Mouse (Mus musculus) ovary, adult 18-20 months (tissue): ENCODE data around the gene Pdgfa.

ENCODE experiments used
- DNase-seq: peaks from one replicate; pipeline ENCODE4 v3.0.0; 2022; ENCODE audit warnings: low spot score, mixed read lengths

The Pdgfa gene

DNA sequence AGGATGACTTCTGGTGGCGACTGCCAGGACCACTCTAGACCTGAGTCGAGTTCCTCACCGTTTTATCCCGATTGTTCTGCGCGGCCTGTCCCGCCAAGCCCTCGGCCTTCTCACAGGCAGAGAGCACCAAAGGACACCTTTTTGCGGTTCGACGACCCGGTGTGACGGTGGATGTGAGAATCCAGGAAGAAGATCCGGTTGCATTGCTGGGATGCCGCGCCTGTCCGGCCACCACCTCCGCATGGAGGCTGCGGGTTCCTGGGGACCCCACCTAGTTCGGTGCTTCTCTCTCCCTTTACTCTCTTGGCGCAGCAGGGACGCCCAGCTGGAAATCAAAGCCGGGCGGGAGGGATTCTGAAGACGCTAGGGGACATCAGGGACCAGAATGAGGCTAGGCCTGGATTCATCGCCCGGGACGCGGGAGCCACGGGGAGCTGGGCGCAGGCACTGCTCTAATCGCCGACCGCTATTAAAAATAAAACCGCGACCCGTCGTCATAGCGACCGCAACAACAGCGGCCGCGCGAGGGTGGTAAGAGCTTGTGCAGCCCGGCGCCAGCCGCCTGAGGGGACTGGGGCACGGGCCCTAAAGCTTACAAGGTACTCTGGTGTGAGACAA lies at the start of gene Pdgfa:
TSS of gene Pdgfa (minus strand) at position 200 of the 618 bp plus-strand sequence.
- peak; percentile 61 for DNase-seq

DNA sequence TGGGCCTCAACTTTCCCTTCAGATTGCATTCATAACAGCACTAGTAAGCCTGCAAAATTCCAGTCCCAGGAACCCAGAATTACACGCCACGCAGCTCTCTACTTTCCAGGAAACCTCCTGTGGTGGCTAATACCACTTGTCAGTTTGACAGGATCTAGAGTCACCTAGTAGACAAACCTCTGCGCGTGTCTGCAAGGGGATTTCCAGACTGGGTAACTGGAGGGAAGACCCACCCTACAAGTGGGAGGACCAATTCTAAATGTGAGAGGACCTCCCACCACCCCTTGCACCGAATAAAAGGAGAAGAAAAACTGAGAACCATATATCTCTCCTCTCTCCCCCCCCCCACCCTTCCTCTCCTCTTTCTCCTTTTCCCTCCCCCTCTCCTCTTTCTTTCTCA lies 49.5 kb upstream of the Pdgfa start:
- DNase-seq, result no peak

DNA sequence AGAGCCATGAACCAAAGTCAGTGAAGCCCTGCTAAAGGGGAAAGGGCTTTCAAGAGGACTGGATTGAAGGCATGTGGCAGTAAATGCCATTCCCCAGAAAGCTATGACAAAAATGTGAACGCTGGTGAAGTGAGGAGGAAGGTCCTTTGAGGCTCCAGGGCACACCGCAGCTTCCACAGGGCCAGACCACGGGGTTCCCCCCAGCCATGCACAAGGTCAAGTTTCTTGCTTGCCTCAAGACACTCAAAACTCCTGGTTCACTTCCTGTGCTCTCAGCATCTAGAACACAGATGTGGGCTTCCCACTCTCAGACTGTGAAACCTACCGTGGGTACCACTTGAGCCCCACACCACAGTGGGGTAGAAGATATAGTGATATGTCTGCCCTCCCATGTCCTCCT lies 46.4 kb upstream of the Pdgfa start:
- DNase-seq, result no peak

DNA sequence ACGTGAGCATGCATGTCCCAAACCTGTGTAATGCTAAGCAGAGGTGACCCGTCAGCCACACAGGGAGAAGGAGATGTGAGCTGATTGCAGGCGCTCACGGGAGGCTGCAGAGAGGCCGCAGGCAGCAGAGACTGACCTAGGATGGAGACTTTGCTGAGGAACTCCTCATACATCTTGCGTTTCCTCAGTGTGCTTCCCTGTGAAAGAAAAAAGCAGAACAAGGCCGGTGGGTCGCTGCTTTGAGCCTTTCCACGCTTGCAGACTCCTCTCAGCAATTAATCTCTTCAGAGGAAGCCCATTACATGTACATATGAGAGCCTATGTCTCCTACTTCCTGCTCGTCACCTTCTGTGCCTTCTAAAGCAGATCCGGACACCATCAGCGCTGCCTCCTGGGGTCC lies 45.1 kb upstream of the Pdgfa start:
- DNase-seq, result no peak

DNA sequence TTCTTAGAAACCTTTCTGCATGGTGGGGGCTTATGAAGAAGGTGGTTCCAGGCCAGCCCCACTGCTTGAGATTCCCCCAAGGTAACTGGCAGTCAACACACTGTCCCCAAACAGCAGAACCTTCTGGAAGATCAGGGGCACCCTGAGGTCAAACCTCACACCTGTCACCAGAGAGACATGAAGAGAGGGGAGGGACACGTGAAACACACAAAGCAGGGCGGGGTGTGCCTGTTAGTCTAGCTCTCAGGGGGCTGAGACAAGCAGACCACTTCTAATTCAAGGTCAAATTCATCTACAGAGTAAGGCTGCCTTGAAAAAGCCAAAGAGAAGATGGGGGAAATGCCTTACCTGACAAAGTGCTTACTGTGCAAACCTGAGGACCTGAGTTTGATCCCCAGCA lies 38.0 kb upstream of the Pdgfa start:
- DNase-seq, result no peak

DNA sequence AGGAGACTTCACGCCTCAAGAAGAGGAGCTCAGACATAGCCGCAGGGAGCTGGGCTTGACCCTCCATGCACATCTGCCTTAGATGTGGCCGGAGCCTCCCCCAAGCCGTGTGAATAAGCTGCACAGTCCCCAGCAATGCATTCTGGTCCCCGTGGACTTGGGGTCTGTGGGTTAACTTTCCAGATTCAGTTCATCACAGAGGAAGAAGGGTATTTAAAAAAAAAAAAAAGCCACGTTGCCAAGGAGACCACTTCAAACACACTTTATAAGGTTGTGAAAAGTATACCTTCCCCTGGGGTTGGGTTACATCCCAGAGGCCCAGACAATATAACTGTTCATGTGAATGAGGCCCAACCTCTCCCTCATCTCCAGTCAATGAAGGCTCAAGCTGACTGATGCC lies 37.6 kb upstream of the Pdgfa start:
- no peak for DNase-seq

DNA sequence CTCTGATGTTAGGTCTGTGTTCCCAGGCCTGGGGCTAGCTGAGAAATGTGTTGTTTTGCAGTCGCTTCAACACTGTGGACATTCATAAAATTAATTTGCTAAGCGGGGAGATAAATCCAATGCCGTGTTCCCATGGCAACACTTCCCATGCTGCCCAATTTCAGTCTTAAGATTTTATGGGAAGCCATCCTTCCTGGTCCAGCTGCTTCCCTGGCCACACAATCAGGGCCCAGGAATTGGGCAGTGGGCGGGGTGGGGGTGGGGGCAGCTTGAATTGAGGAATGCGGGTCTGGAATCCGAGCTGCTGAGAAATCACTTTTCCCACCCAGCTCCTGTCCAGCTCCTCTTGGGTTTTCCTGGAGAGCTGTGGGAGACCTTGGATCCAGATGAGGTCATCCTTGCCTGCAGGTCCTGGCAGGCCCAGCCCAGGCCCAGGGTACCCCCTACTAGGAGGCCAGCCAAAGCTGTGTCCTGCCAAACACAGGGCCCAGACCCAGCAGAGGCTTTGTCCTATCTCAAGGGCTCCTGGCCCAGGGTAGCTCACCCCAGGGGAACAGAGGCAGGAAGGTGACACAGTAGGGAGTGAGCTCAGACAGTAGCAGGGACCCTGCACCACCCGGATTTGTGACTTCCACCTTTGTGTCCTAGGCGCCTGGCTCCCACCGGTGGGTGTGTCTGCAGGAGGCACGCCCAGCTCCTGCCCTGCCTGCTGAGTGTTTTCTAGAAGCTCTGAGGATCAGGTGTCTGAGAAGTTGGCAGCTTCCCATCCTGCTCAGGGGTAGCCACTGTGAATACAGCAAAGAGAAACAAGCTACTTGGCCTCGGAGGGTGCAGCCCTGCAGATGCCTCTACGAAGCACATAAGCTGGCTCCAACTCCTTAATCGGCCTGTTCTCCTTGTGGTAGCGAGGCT lies 36.5 kb upstream of the Pdgfa start:
- DNase-seq, result peak; percentile 37

DNA sequence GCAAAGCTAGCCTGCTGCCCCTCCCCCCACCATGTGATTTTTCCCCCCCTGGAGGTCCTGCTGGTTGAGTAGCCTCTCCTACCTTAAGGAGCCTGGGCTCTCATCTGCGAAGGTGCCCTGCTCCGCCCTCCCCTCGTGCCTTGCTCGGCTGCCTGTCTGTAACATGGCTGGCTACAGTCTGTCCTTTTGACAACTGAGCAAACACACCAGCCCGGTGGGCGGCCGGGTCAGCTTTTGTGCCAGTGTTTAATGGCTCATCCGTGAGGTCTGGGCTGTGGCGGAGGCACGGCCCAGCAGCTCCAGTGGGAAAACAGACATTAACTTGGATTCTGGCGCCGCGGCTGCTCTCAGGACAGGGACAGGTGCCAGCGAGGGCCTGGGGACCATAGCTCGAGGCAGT lies 30.4 kb upstream of the Pdgfa start:
- DNase-seq, result no peak

DNA sequence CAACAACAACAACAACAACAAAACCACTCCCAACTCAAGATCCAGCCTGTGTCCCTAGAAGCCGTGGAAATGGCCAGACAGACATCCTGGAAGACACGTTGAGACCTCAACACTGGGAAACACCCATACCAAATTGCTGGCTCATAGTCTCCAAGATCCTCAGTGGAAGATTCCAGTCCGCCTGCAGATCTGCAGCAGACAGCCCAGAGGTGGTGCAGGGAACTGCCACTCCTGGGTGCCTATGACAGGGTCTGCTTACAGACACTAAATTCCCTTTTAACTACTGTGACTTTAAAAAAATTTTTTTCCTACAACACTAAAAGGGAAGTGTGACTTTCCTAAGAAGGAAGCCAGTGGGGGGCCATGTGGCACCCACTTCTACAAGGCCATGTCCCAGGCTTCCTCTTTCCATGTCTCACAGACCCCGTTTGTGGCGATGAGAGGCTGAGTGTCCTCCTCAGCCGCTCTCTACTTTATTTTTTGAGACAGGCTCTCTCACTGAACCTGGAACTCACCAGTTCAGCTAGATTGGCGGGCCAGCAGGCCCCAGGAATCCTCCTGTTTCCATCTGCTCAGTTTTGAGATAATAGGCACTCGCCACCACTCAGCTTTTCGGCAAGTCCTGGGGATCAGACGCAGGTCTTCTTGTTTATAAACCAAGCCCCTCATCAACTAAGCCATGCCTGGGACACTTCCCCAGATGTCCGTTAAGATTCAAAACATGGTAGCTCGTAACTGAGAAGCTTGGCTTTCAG lies 27.4 kb upstream of the Pdgfa start:
- DNase-seq, result no peak

DNA sequence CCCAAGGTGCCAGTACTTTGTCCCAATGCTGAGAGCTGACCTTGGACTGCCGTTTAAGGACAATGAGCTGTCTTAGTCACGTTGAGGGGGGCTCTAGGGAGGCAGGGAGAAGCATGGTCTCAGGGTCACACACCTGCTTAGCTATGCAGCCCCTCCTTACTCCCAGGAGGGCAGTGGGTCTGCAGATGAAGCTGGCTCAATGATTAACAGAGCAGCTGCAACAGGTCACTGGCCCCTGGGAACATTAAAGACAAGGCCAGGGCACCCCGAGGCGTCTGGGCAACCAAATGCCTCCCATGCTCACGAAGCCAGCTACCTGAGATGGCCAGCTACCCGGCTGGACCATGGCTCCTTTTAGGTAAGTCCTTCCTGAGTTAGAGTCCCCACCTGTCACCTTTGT lies 23.4 kb upstream of the Pdgfa start:
- no peak for DNase-seq

DNA sequence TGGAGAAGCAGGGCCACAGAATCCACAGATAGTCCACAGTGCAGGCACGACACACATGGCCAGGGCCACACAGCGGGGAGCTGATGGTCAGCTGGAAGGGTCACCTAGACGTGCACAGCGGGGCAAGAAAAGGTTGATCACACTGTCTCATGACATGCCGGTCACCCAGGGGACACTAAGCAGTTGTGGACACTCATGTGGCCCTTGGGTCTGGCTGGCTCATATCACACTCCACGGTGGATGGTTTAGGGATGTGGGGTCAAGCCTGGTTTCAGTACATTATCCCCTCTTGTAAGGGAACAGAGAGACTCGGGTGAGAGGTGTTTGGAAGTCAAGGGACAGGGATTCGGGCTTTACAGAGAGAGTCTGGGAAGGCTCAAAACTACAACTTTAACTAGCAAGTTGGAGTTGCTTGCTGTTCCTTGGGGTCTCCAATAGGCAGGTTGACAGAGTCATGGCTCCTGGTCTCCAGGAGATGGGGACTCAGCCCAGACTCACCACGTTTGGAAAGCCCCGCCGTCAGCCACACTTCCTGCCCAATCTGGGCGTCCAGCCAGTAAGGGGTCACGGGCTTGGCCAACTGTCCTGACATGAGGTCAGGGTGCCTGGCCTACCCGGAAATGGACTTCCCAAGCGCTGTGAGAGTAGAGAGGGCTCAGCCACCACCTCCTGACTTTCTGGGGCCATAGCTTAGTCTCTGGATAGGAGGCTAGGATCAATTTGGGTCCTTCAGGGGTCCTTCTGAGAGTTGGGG lies 20.4 kb upstream of the Pdgfa start:
- peak; percentile 47 for DNase-seq

DNA sequence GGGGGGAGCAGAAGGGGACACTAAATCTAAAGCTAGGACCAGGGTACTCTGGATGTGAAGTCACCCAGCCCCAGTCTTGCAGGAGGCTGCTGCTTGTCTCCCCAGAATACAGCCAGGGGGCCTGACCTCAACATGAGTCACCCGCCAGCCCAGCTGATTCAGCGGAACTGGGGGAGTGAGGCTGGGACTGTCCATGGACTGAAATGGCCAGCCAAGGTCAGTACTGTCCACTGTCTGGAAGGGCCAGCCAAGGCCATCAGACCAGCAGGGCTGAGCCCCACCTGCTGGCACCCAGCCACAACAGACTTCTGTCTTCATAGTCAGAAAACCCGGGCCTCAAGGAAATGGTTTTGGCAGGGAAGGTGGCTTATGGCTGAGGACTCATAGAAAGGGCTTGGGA lies 17.9 kb upstream of the Pdgfa start:
- DNase-seq, result peak; percentile 88

DNA sequence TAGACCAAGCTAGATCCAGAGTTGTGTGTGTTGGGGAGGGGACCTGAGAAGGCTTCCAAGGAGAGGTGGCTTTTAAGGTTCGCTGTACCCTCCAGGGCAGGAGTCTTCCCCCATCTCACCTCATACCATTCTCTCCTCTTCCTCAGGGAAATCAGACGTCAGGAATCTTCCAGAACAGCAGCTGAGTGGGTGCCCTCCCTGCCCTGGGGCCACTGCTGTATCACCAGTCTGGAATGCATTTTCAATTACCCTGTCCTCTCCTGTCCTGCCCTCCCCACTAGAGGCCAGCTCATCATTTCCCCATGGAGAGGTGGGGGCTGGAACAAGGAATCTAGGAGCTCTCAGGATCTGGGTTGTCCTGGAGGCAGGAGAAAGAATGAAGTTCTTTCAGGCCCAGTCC lies 13.5 kb upstream of the Pdgfa start:
- no peak for DNase-seq

DNA sequence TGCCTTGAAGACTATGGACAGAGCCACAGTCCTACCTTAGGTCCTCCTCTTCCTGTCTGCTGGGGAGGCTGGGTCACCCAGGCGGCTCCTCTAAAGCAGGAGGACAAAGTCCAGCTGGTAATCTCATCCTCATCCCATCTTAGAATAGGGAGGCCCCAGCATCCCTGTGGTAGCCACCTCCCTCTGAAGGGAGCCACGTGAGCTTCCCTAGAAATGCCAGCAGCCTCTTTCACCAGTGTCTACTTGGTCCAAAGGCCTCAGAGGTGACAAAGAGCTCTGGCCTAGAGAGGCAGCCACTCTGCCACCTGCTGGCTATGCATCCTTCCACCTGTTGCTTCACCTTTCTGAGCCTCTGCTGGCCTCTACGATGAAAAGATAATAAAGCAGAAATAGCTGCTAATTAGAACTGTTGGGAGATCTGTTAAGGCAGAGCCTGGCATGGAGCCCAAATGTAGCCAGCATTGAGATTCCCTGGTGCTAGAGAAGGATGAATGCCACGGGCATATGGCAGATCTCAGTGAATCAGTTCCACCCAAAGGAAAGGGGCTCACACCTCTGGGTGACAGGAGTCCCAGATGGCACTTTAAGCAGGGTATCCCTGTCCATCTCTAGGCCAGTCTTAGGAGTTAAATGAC lies 10.1 kb upstream of the Pdgfa start:
- DNase-seq, result no peak

DNA sequence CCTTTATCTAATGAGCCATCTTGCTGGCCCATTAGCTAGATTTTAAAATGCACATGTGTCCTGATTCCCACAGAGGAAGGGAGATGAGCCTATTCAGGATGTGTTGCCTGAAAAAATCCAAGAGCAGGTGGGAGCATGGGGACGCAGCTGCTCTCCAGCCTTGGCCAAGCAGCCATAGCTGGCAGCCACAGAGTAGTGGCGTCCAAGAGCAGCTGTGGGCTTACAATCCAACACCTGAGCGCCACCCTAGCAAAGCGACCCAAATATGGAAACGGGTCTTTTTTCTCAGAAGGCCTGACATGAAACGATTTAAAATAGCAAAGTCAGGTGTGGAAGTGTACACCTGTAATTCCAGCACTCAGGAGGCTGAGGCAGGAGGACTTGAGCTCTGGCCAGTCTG lies 7.4 kb upstream of the Pdgfa start:
- DNase-seq, result no peak

DNA sequence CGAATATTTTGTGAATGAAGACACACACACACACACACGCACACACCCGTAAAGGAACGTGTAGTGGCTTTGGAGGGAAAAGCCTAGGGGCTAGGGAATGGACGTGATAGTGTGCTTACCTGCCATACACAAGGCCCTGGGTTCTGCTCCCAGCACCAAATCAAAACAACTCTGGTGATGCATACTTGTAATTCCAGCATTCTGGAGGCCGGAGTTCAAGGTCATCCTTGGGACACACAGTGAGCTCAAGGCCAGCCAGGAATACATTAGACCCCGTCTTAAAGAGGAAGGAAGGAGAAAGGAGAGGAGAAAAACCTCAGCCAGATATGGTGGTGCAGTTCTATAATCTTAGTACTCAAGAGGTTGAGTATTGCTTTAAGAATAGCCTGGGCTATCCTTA lies 2.5 kb upstream of the Pdgfa start:
- no peak for DNase-seq

DNA sequence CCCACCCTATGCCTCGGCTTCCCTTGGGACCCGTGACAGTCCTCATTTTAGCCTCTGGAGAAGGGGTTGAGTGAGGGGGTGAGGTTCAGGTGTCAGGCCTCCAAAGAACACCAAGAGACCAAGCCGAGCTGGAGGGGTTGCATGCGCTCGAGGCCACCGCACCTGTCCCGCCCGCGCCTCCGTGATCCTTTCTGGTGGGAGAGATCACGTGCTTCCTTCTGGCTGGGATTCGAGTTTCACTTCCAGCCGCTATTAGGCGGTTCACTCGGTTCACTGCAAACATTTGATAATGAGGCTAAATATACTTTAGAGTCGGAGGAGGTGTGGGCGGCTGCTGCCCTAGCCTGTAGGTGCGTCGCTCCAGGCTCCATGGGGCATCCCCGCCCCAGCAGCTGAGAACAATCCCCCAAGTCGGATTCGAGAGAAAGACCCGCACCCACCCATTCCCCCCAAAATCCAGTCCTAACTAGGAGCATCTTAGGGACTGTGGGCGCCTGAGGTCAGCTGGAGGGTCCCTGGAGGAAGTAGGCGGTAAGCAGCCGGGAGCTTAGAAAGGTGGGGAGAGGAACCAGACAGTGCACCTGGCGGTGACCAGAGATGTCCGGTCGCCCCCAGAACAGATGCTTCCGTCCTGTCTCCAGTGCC lies 888 bp upstream of the Pdgfa start:
- DNase-seq, result no peak

DNA sequence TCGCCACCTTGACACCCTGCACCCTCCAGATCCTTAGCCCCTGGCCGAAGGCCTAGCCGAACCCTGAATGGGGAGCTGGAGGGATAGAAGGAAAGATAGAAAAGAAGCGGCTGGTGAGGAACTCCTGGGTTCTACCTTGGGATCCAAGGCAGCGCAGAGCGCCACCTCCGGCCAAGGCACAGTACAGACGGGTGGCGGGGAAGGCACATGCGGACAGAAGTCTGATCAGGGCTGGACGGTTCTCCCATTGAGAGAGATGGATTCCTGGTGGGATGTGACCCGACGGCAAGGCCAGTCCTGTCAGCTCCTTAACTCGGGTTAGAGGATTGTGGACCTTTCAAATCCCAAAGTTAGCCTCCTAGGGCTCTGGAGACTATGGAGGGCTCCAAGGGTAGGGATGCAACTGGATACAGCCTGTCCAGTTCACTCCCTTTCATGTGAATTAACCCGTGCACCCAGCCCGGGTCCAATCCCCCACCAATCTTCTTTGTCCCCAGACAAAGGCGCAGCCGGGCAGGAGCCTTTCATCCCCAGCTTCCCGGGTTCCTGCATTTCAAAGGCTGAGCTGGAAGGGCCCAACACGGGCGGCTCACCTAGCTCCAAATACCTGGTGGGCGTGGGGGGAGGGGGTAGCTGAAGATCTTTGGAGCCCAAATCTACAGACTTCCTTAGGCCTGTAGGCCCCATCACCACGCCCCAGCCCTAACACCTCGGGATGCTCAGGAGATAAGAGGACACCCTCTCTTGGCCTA lies 672 bp downstream of the Pdgfa start:
- DNase-seq, result no peak

DNA sequence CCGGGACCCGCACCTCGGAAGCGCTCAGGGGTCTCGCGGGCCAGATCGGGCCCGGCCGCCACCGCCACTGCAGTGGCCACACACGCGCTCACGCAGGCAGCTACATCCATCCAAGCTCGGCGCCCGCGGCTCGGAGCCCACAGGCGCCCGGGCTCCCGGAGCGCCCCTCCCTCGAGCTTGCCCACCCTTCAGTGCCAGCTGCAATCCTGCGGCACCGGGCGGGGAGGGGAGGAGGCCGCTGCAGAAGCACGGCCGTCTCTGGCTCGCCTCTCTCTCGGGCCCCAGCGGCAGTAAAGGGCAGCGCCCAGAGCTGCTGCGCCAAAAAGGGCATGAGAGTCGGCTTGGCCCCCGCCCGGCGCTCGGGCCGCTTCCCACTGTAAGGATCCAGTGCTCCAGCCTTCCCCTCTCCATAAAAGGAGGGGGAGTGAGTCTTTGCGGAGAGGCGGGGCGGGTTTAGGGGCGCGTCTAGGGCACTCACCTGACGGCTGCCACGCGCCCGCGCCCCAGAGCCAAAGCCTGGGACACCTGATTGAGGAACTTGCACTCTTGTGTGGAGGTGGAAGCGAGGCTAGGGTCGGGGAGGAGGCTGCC lies 1.4 kb downstream of the Pdgfa start:
- peak; percentile 63 for DNase-seq
